Comparison of ENCODE assay signal across 38 mouse cellular contexts in genomic region chr11:11570747-11571146, GRCm38 (mm10). TPM values are rescaled to one million over a fixed set of nuclear protein-coding genes. Genes with fewer than 3 reads are reported as not detected.
DNase-seq lines count a peak whose midpoint lies in the region; ATAC-seq and TF ChIP-seq lines count a peak whose summit lies in the region.
"Had no signal": no experiment of that assay in that cellular context is flagged by ENCODE, and none has a peak within 500 bp of the region (broad histone marks: within the 10 kb centered on the region; RNA-seq: fewer than 3 reads in every experiment).

No protein-coding gene starts in this region.

- no peak for TF ChIP-seq CTCF in G1E (IDR thresholded peaks at IDR 0.05; ENCODE audit: low read depth, low read length)
- TF ChIP-seq CTCF in cerebellum, adult 2 months (IDR thresholded peaks at IDR 0.05; ENCODE audit: borderline replicate concordance, insufficient read depth, low read depth, low read length), result no peak

- peak; percentile 60 for ATAC-seq in G1E (ENCODE audit: extremely low read depth, insufficient number of reproducible peaks, low FRiP score, poor library complexity, severe bottlenecking)
- peak; percentile 78 for ATAC-seq in liver, embryonic 13.5 days (ENCODE audit: low read depth)
- ATAC-seq in megakaryocyte progenitor cell, adult 5-6 weeks (replicated peaks; ENCODE audit: poor library complexity), result peak; percentile 8
- no peak for ATAC-seq in forebrain, embryonic 11.5 days (replicated peaks; ENCODE audit: low FRiP score)
- ATAC-seq: forebrain, postnatal 0 days; hindbrain, postnatal 0 days; intestine, embryonic 15.5 days; Patski had no signal

- DNase-seq in G1E (ENCODE audit: low spot score), result no peak
- DNase-seq in c-Kit-positive CD71-positive TER-119-negative erythroid progenitor cells, embryonic 14.5 days (ENCODE audit: low read depth), result peak; percentile 62
- peak; percentile 32 for DNase-seq in liver, embryonic 13.5 days
- DNase-seq in cerebellum, adult 2 months, result no peak
- DNase-seq in forebrain, embryonic 11.5 days (ENCODE audit: low spot score), result no peak
- DNase-seq in thymus, postnatal 25 days, result no peak
- DNase-seq: adrenal gland, postnatal 14 days; B cell, adult 2 months; cerebellum, adult 18-20 months; cerebellum, postnatal 14 days; forebrain, postnatal 0 days; gastrocnemius, postnatal 10 days; kidney, adult 8-10 months; lung, adult 18-20 months; lung, postnatal 10 days; midbrain, embryonic 14.5 days; thymus, postnatal 14 days had no signal

- peak overlapping the region; percentile 69 for H3K27ac ChIP-seq in liver, embryonic 13.5 days
- H3K27ac ChIP-seq in cerebellum, adult 2 months (ENCODE audit: insufficient read depth, low read length), result no peak overlapping the region
- no peak overlapping the region for H3K27ac ChIP-seq in forebrain, embryonic 11.5 days (ENCODE audit: low read depth, low read length)
- H3K27ac ChIP-seq: forebrain, embryonic 12.5 days; hindbrain, postnatal 0 days; intestine, embryonic 15.5 days; kidney, postnatal 0 days; limb, embryonic 12.5 days; stomach, embryonic 15.5 days had no signal

- 0 out of 2 replicates have a peak overlapping the region, but pooled peaks have one; percentile 0 for H3K9ac ChIP-seq in liver, embryonic 13.5 days
- no peak overlapping the region for H3K9ac ChIP-seq in forebrain, embryonic 11.5 days (ENCODE audit: low read length)
- H3K9ac ChIP-seq: forebrain, embryonic 12.5 days; forebrain, postnatal 0 days; intestine, embryonic 15.5 days; limb, embryonic 12.5 days; stomach, embryonic 15.5 days had no signal

- peak overlapping the region; percentile 13 for H3K4me2 ChIP-seq in liver, embryonic 13.5 days
- H3K4me2 ChIP-seq in forebrain, embryonic 11.5 days (ENCODE audit: low read depth, low read length, severe bottlenecking), result no peak overlapping the region
- H3K4me2 ChIP-seq: forebrain, embryonic 12.5 days; intestine, embryonic 15.5 days; limb, embryonic 12.5 days; stomach, embryonic 15.5 days had no signal

- H3K27me3 ChIP-seq in G1E (ENCODE audit: insufficient read depth, low read length), result no peaks in the 10 kb centered on the region
- H3K27me3 ChIP-seq in liver, embryonic 13.5 days, result no peaks in the 10 kb centered on the region
- H3K27me3 ChIP-seq in cerebellum, adult 2 months (ENCODE audit: control insufficient read depth, insufficient read depth, low read length), result no peaks in the 10 kb centered on the region
- H3K27me3 ChIP-seq in forebrain, embryonic 11.5 days (ENCODE audit: control insufficient read depth, insufficient read depth, low read length), result no peaks in the 10 kb centered on the region
- H3K27me3 ChIP-seq: forebrain, embryonic 12.5 days; intestine, embryonic 15.5 days; limb, embryonic 12.5 days; stomach, embryonic 15.5 days had no signal

- H3K9me3 ChIP-seq in G1E (replicated peaks), result no peaks in the 10 kb centered on the region
- H3K9me3 ChIP-seq in liver, embryonic 13.5 days (replicated peaks), result no peaks in the 10 kb centered on the region
- H3K9me3 ChIP-seq in forebrain, embryonic 11.5 days (ENCODE audit: control insufficient read depth, low read length), result no peaks in the 10 kb centered on the region
- H3K9me3 ChIP-seq: forebrain, embryonic 12.5 days; intestine, embryonic 15.5 days; limb, embryonic 12.5 days; stomach, embryonic 15.5 days had no signal

- H3K4me1 ChIP-seq in G1E (ENCODE audit: insufficient read depth, low read depth, low read length), result peaks cover 41% of the 10 kb centered on the region
- H3K4me1 ChIP-seq in liver, embryonic 13.5 days (replicated peaks), result peaks cover 50% of the 10 kb centered on the region
- H3K4me1 ChIP-seq in cerebellum, adult 2 months (ENCODE audit: control insufficient read depth, insufficient read depth, low read length), result no peaks in the 10 kb centered on the region
- no peaks in the 10 kb centered on the region for H3K4me1 ChIP-seq in forebrain, embryonic 11.5 days (replicated peaks; ENCODE audit: control insufficient read depth, insufficient read depth, low read length)
- H3K4me1 ChIP-seq: forebrain, embryonic 12.5 days; intestine, embryonic 15.5 days; limb, embryonic 12.5 days; stomach, embryonic 15.5 days had no signal

- no peak overlapping the region for H3K4me3 ChIP-seq in G1E (ENCODE audit: low read depth, low read length)
- no peak overlapping the region for H3K4me3 ChIP-seq in liver, embryonic 13.5 days (replicated peaks)
- H3K4me3 ChIP-seq in cerebellum, adult 2 months (replicated peaks; ENCODE audit: insufficient read depth, low read depth, low read length), result no peak overlapping the region
- no peak overlapping the region for H3K4me3 ChIP-seq in forebrain, embryonic 11.5 days (ENCODE audit: low read depth, low read length)
- H3K4me3 ChIP-seq: erythroblast, embryonic 14.5 days; forebrain, embryonic 12.5 days; intestine, embryonic 15.5 days; limb, embryonic 12.5 days; stomach, embryonic 15.5 days had no signal

- TF ChIP-seq POLR2A in cerebellum, adult 2 months (IDR thresholded peaks at IDR 0.05; ENCODE audit: borderline replicate concordance, insufficient read depth, low read length), result no peak

- H3K36me3 ChIP-seq in G1E (replicated peaks), result no peaks in the 10 kb centered on the region
- no peaks in the 10 kb centered on the region for H3K36me3 ChIP-seq in liver, embryonic 13.5 days
- H3K36me3 ChIP-seq in forebrain, embryonic 11.5 days (ENCODE audit: control insufficient read depth, insufficient read depth, low read length), result no peaks in the 10 kb centered on the region
- H3K36me3 ChIP-seq: forebrain, embryonic 12.5 days; intestine, embryonic 15.5 days; limb, embryonic 12.5 days; stomach, embryonic 15.5 days had no signal

RNA-seq across cellular contexts. Expression of gene 4930512M02Rik, which starts 56.9 kb away (rescaled TPM):
- not detected in 2 replicates for total RNA-seq in G1E (2014; fragmentation: Nextera tagmentation)
- 0.17 TPM in 1 of 2 replicates, not detected in the other for total RNA-seq in G1E (2017)
- polyA plus RNA-seq in G1E (2012), result not detected in 2 replicates
- polyA plus RNA-seq in liver, embryonic 13.5 days (2015; fragmentation: Nextera tagmentation; extraction: Ambion mirVana), result not detected in 2 replicates
- not detected in 2 replicates for total RNA-seq in megakaryocyte progenitor cell, adult 5-6 weeks (2015)
- total RNA-seq in megakaryocyte progenitor cell, adult 5-6 weeks (2017), result not detected in 2 replicates
- polyA plus RNA-seq in cerebellum, adult 2 months (2012; rRNA removed), result not detected in 2 replicates
- polyA plus RNA-seq in forebrain, embryonic 11.5 days (2014; fragmentation: Nextera tagmentation; extraction: Ambion mirVana), result not detected in 2 replicates
- total RNA-seq: adrenal gland, postnatal 14 days; ES-E14; forebrain, postnatal 0 days; gastrocnemius, postnatal 10 days; heart, postnatal 25 days; hindbrain, postnatal 0 days; left cerebral cortex, adult 18-20 months; left cerebral cortex, postnatal 25 days; monocyte, adult 5-6 weeks had no signal
- polyA plus RNA-seq: cortical plate, adult 2 months; embryonic facial prominence, embryonic 14.5 days; erythroblast, embryonic 14.5 days; forebrain, embryonic 12.5 days; forebrain, postnatal 0 days; gonadal fat pad, adult 2 months; heart, embryonic 14.5 days; hindbrain, embryonic 11.5 days; hindbrain, postnatal 0 days; intestine, embryonic 15.5 days; kidney, postnatal 0 days; large intestine, adult 2 months; limb, embryonic 12.5 days; midbrain, embryonic 14.5 days; neural tube, embryonic 14.5 days; Patski; stomach, embryonic 15.5 days had no signal

Comparison
In these comparisons a context has a peak if more than half of its experiments do, and no peak if none do; other contexts are left out.
1. DNase-seq: peak in c-Kit-positive CD71-positive TER-119-negative erythroid progenitor cells, embryonic 14.5 days (single experiment) and liver, embryonic 13.5 days (single experiment); none in G1E (single experiment), cerebellum, adult 2 months (0 of 2), forebrain, embryonic 11.5 days (single experiment) and thymus, postnatal 25 days (single experiment).